Mouse (Mus musculus) right cerebral cortex, adult 2 months (tissue): ENCODE results near the gene Tekt3.

ENCODE experiments used
- DNase-seq, 2 experiments: peaks; one replicate each; pipeline ENCODE4 v3.0.0; 2021 to 2022; ENCODE audit warnings: low spot score in 2 of 2

Tekt3 gene

DNA sequence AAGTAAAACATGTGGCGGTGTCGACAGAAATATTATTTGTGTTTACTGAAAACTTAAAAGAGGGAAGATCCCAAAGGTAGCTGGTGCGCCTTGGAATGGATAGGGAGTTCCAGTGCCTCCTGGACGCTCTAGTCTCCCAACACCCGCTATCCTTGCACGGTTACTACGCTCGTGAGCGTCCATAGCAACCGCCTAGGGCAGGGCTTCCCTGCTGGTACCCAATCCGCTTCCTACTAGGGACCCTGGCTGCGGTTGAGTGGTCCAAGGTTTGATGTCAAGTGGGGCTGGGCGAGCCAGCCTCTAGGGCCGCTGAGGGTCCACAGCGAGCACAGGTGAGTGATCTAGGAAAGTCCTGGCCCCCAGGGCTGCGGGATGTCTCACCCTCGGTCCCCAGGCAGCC, at the start of gene Tekt3:
Gene Tekt3 (plus strand): TSS at position 209 of the 400 bp plus-strand sequence.
- DNase-seq, result no peak

DNA sequence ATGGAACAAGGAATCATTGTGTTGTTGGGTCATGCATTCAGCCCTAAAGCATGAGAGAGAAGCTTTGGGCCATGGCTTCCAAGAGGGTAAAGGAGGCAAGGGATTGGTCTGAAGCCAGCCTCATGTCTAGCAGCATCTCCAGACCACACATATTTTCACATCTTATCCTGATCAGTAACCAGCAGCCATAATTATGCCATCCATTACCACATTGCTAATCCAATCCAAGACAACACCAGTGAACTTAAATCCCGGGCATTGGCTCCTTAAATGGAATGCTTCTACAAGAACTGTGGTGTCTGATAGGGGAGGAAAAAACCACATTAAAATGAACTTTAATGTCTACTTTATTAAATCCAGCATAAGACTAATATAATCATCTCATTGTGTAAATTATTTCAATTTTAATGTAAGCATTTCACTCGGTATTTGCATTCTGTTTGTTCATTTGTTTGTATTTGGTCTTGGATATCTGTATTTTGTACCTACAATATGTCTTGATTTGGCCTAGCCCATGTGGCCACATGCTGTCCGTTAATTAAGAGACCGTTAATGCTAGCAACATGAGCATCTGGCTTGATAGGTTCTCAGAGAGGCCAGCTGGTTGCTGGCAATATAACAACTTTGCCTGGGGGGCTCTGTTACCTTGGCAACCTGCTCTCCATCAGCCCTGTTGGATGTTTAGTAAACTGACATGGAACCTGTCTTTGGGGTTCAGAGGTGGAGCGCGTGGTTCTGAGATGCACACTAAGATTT, 43.9 kb upstream of the Tekt3 start:
- DNase-seq, result no peak

DNA sequence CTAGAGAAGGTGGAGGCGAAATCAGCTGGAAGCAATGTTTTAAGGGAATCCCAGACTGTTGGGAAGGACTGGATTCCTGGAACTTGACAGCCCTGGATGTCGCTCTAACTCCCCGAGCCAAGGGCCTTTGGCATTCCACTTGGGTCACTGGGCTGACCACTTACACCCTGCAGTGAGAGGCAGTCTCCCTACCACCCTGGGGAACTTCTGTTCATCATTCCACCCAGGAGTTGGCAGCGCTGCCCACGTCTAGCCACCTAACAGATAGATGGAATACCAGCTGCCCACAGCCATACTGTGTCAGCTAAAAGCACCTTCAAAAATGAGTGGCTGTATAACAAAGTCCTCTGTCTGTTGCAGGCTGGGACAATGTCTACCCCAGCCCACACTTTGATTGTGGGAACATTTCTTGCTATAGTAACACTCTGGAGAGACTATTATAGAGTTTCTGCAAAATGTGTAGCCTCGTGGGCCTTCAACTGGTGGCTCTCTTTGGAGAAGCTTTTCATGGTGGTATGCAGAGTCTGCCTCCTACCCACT, 43.3 kb upstream of the Tekt3 start:
- no peak for DNase-seq

DNA sequence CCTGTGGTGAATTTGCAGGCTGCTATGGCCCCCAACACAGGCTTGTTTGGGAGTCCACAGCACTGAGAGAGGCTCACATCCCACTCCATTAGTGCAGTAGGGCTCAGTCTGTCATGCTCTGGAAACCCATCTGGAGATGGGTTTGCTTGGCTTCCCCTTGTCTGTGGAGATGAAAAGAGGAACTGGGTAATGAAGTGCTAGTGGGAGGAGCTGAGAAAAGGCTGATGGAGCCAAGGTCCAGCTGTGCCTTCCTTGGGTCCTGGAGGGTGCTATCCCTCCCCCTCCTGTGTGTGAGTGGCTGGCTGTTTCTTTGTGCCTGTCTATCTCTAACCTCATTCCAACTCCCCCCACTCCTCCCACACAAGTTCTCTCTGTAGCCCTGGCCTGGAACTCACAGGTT, 40.8 kb upstream of the Tekt3 start:
- DNase-seq, result no peak

DNA sequence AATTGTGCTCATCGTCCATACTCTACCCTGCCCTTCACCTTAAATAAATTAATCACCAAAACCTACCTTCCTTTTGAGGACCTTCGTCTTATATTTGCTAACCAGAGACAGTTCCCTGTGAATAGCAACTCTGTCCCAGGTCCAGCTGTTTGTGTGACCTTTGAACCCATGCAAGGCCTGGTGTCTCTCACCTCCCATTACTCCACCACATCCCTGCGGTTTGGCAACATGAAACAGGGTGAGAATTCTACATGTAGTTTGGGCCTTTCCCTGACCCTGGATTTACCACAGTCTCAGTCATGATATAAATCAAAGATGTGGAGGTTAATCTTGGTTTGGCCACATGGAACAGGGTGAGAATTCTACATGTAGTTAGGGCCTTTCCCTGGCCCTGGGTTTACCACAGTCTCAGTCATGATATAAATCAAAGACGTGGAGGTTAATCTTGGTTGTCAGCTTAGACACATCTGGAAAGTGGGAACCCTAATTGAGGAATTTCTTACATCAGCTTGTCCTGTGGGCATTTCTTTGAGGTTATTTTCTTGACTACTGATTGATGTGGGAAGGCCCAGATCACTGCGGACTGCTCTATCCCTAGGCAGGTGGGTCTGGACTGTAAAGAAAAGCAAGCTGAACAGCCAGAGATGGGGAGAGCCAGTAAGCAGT, 40.2 kb upstream of the Tekt3 start:
- no peak for DNase-seq

DNA sequence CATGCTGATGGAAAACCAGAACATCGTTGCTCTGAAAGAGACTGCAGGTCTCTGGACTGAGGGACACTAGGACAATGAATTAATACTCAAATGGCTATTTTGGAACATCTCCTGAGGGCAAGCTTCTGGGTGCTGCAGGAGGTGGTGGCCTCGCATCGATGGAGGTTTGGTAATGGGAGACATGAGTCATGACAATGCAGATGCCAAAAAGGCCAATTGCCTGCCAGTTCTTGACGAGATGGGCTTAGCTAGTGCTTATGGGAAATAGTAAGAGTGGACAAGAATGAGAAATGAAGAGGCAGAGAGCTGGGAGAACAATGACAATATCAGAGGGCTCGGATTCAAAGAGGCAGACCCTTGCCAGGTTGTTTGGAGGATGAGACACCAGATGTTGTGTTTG, 38.0 kb upstream of the Tekt3 start:
- DNase-seq, result no peak

DNA sequence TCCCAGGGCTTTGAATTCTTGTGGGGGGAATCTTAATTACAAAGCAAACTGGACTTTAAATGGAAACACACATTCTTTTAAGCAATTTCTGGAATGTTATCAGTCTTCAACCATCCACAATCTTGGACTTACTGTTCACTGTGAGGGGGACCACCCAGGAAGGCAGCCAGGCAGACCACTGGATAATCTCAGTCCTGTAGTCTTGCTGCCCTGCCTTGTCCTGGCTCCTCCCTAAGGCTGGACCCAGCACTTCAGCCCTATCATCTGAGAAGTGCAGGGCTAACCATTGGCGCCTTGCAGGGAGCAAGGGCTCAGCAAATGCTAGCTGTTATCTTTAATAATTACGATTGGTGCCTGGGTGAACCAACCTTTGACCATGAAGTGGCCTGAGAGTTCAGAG, 37.3 kb upstream of the Tekt3 start:
- no peak for DNase-seq

DNA sequence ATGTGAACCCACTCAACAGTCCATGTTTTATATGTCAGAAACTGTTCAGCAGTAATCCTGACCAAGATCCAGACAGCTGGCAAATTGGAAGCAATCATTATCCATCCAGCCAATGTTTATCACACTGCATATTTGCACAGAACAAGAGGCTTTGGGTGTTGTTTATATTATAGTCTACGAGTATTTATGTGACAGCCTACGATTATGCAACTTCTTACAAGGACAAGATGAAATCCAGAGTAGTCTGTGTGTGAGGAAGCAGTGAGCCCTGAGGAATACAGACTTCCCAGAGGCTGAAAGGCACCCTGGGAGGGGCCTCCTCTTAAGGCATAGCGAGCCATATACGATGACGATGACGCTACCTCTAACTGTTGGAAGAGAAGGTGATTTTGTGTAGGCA, 36.0 kb upstream of the Tekt3 start:
- DNase-seq, result no peak

DNA sequence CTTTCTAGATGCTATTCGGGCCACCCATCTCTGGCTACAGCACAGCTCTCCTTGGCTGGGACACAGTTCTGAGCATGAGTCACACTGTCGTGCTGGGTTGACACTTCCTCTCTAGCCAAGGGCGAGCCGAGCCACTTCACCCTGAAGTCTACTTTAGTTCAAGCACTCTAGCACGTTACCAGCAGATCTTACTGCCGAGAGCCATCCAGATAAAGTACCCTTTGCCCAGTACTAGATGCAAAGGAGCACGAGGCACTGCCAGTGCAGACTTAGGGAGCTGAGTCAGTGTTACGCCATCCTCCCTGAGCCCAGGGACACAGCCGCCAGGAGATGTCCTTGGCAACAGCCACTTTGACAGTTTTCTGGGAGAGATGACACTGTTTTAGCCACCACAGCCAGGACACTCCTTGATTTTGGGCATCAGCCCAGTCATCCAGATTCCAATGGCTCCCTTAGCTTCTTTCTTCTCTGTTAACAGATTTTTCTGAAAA, 34.8 kb upstream of the Tekt3 start:
- DNase-seq, result peak in 1 of 2 experiments; percentile 55

DNA sequence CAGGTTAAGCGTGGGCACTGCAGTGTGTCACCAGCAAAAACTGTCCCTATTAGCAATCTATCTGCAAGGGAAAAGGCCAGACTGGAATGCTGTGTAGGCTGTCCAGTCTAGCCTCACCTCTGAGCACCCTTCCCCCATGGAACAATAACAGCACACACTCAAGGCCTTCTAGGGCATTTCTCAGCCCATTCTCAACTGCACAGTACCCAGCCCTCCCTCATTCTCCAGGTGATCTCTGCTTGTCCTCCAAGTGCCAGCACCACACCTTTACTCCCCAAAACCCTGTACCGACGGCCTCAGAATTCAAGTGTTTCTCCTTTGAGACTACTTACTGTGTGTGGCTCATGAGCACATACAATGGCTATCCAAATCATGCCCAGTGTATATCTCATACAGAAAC, 33.3 kb upstream of the Tekt3 start:
- DNase-seq, result no peak

DNA sequence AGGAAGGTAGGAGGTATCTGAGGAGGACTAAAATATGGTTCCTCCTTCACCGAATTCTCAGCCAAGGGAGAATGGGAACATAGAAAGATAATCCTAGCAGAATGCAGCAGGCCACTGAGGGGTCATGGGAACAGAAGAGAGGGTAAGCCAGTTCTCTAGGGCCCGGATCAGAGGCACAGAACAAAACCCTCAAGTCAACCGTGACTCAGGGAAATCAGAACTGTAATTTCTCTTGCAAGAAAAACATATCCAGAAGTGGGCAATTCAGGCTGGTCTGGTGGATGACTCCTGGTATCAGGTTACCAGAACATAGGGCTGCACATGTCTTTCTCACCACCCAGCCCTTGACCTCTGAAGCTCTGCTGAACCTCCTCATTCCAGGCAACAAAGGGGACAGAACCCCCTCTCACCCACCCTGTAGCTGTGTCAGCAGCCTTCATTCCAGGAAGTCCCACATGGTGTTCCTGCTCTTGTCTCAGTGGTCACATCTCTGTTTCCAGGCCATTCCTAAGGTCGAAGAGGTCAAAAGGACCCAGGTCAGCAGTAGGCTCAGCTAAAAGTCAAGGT, 32.2 kb upstream of the Tekt3 start:
- no peak for DNase-seq

DNA sequence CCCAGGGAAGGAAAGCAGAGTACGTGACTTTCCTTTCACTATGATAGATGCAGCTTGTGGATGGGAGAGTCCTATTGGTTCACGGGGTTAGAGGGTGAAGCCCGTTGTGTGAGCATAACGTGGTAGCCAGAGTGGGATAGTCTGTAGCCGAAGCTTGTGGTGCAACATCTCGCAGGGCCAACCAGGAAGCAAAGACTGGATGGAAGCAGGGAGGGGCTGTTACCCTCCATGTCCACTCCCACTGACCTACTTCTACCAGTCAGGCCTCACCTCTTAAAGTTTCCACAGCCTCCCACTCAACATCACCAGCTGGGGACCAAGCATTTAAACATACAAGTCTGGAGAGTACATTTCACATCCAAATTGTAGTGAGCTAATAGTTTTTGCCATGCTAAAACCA, 31.7 kb upstream of the Tekt3 start:
- no peak for DNase-seq

DNA sequence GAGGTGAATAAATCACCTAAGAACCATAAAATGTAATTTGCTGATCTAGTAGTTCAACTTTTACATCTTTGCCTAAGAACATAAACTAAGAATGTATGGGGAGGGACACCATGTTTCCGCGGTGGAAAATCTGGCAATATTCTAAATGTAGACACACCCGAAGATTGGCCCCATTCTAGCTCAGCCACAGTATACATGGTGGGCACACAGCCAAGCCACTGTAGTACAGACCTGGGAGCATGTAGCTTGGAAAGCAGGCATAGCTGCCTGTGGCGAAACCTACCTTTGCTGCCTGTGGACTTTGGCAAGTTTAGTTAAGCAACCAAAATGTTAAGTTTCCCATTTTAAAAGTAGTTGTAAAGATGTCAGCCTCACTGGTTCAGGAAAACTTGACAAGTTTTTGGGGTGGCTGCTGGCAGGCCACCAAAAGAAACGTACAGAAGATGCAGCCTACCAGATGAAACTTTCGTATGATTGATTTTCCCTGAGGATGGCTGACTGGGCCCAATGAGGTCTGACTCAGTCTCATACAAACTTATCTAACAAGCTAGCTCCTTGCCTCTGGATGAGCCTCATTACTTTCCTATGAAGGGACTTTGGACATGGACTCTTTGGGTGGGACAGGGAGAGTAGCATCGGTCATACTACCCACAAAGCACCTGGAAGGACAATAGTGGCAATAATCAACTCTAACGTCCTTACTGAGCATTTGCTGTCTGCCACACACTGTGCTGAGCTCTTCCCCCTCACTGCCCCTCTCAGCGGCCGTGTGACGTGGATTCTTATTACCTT, 25.8 kb upstream of the Tekt3 start:
- no peak for DNase-seq

DNA sequence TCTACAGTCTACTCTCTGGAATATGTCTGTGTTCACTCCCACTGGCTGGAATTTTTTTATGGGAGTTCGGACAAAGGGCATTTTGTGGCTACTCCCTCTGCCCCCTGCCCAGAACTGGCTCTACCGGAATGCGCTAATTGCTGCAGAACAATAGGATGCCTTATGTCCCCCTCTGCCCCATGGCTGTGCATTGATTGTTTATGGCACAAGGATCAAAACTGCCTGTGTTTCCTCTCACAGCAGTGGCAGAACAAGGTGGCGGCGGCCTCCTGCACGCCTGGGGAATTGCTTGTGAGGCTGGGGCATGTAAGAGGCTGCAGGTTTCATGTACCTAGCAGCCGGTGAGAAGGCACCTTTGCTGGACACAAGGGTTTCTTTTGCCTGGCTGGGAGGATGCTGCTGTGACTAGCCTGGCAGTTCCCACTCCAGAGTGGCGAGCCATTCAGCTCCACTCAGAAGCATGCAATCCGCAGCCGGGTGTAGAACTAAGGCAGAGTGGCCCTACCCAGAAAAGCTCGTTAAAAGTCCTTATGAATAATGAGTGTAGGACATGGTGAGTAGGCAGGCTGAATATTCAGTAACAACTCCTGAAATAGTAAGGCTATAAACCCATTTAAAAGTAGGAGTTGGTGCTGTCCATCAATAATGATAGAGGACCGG, 21.3 kb upstream of the Tekt3 start:
- DNase-seq, result no peak

DNA sequence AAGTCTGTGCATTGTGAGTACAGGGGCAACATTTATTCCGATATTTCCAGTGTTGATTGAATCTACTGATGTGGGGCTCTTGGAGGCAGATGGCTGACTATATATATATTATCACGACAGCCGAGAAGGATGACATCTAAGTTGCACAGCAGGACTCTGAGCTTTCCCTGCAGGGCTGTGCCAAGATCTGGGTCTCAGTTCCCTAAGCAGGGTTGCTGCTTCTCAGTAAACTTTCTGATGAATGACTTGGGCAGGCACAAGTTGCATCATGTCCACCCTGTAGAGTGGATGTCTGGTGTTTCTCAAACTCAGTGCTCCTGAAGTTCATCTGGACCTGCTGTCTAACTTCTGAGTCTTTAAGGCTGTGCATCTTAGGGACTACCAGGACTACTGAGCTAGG, 15.7 kb upstream of the Tekt3 start:
- DNase-seq, result no peak

DNA sequence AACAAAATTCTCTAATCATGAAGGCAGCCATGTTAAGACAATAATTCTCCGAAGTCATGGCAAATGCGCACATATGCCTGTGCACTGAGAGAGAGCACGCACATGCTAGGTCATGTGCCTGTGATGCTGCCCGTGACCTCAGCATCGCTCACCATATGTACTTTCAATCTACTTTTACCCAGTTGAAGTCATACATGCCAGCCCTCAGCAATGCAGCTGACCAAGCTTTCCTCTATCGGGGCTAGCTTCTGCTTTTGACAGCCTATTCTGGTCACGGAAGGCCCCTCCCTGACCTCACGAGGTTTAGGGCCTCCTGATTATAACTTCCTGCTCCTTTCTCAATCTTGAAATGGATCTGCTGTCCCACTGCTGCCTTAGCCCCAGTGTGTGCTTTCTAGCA, 15.1 kb upstream of the Tekt3 start:
- no peak for DNase-seq

DNA sequence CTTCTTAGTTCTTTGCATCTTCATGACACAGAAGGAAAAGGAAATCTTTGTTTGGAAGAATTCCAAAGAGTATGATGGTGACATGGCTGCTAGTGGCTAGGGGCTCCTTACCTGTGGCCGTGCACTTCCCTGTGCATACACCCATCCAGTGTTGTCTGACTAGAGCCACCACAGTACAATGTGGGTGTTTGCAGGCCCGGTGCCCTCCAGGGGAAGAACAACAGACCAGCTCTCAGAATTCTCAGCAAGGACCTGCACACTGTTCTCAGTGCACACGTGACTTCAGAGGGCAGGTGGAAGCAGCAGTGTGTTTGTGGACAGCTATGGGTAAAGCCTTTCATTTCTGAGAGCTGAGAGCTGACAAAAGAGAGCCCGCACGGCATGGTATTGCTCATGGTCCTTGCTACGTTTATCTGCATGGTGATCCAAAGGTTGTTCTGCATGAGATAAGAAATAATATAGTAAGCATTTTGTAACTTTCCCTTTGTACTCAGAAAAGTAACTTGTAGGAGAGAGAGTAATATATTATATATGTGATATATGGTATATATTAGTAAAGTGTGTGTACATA, 11.0 kb upstream of the Tekt3 start:
- DNase-seq, result no peak

DNA sequence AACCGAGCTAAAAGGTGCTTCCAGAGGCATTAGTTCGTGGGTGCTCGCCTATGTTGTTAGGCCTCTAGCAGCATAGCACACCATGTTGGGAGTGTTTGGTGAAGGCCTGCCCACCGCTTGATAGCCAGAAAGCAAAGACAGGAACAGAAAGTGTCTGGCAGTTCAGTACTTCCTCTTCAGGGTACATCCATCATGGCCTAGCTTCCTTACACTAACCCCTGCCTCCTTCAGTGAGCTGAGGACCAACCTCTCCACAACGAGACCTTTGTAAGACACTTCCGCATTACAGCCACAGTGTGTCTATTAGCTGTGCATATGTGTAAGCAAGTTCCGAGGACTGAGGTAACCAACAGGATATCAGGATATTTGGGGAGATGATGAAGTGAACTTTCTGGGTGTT, 10.4 kb upstream of the Tekt3 start:
- no peak for DNase-seq

DNA sequence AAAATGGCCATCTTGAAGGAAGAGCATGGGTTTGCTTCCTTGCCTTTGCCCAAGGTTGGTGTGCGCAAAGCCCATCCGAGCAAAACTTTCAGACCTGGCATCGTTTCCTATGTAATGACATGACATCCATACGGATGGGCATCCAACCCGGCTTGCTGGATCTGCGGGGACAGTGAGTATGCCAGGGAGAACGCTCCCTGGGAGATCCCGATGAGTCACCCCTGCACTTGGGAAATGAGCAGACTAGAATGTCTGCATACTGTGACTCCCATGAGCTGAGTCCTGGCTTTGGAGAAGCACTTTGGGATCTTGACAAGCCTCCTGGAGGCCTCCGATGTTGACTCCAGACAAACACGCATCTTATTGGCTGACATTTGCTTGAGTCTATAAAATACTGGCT, 9.5 kb upstream of the Tekt3 start:
- DNase-seq, result no peak

DNA sequence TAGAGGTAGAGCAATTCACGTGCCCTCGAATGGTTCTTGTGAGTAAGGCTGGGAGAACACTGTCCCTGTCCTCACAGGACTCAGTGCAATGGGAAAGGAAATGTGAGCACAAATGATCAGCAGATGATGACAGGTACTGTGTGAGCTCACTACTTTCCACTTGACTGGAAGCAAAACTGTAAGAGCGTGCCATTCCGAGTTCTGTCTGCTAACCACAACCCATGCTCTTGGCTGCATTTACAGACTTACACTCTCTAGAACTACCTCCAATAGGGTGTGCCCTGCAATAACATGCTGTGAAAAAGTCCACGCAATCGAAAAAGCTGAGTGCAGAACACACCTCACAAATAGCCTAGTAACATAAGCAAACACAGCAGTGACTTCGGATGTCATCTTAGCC, 5.9 kb upstream of the Tekt3 start:
- no peak for DNase-seq

DNA sequence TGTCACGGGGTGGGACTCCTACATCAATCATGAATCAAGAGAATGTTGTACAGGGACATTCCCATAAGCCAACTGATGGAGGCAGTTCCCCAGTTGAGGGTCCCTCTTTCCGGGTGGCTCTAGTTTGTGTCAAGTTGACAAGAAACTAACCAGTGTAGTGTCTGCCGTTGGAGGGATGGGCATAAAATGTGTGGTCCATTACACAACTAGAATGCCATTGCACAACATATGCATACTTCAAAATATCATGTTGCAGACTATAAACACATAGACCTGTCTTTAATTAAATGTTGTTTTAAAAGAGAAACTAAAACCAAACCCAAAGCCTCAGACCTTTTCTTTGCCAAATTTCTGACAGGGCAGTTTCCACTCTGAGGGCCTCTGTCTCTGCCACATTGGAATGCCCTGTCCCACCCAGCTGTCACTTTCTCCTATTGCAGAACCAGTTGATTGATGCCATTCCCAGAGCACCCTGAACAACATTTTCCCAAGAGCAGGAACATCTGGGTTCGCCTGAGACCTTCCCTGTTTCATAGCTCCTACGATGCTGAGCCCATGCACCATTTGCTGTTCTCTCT, 3.0 kb upstream of the Tekt3 start:
- DNase-seq, result no peak
